Mouse (Mus musculus) heart, embryonic 13.5 days (tissue): ENCODE results near the gene Gm17651. TPM values are rescaled to one million over a fixed set of nuclear protein-coding genes. Genes with fewer than 3 reads are reported as not detected.

ENCODE experiments used
- ATAC-seq: fragments of 200-750 bp; cut with Nextera tagmentation; 2 replicates; pipeline ENCODE4 v1.8.0; 2017; ENCODE audit warnings: moderate TSS enrichment; ENCODE audit not compliant: insufficient number of reproducible peaks, low FRiP score, low TSS enrichment; ENCODE audit errors: extremely low read depth
- H3K27ac ChIP-seq: fragments of 300-500 bp; sonication (generic); replicated peaks from 2 replicates; pipeline ENCODE4 v1.5.1; 2015; ENCODE audit warnings: moderate library complexity, mild to moderate bottlenecking, inconsistent platforms
- H3K27me3 ChIP-seq: fragments of 300-500 bp; sonication (generic); replicated peaks from 2 replicates; pipeline ENCODE4 v1.6.1; 2015; ENCODE audit warnings: mild to moderate bottlenecking, inconsistent platforms
- H3K36me3 ChIP-seq: fragments of 300-500 bp; sonication (generic); 2 replicates; pipeline ENCODE4 v1.6.1; 2015; ENCODE audit warnings: mild to moderate bottlenecking, inconsistent platforms
- H3K4me1 ChIP-seq: fragments of 300-500 bp; sonication (generic); 2 replicates; pipeline ENCODE4 v1.6.1; 2015; ENCODE audit warnings: inconsistent platforms
- H3K4me2 ChIP-seq: fragments of 300-500 bp; sonication (generic); 2 replicates; pipeline ENCODE4 v1.6.1; 2015; ENCODE audit warnings: inconsistent platforms, mild to moderate bottlenecking, moderate library complexity
- H3K4me3 ChIP-seq: fragments of 300-500 bp; sonication (generic); 2 replicates; pipeline ENCODE4 v1.5.1; 2015; ENCODE audit warnings: moderate library complexity, mild to moderate bottlenecking, inconsistent platforms
- H3K9ac ChIP-seq: fragments of 300-500 bp; sonication (generic); 2 replicates; pipeline ENCODE4 v1.6.1; 2015; ENCODE audit warnings: inconsistent platforms, mild to moderate bottlenecking, moderate library complexity
- H3K9me3 ChIP-seq: fragments of 300-500 bp; sonication (generic); 2 replicates; pipeline ENCODE4 v1.6.1; 2016; ENCODE audit warnings: inconsistent platforms
- WGBS: fragments of 180-500 bp; shearing (Covaris S2); methylation state at CpG from one replicate; pipeline ENCODE4 v1.1.7; 2015; ENCODE audit warnings: mixed read lengths; 5-methylcytosine and 5-hydroxymethylcytosine counted together
- microRNA-seq: library from miRNA; unstranded; fragments of <30 nt; microRNA quantifications from one replicate; pipeline ENCODE4, GENCODE M21; 2016
- polyA plus RNA-seq: library from polyadenylated mRNA; unstranded; fragments of >200 nt; fragmentation: Nextera tagmentation; extraction: Ambion mirVana; gene quantifications from 2 replicates; pipeline ENCODE4 v1.2.1, GENCODE M21; 2015

The Gm17651 gene
- polyA plus RNA-seq, 1 experiment from 2014 or later, result not detected

DNA sequence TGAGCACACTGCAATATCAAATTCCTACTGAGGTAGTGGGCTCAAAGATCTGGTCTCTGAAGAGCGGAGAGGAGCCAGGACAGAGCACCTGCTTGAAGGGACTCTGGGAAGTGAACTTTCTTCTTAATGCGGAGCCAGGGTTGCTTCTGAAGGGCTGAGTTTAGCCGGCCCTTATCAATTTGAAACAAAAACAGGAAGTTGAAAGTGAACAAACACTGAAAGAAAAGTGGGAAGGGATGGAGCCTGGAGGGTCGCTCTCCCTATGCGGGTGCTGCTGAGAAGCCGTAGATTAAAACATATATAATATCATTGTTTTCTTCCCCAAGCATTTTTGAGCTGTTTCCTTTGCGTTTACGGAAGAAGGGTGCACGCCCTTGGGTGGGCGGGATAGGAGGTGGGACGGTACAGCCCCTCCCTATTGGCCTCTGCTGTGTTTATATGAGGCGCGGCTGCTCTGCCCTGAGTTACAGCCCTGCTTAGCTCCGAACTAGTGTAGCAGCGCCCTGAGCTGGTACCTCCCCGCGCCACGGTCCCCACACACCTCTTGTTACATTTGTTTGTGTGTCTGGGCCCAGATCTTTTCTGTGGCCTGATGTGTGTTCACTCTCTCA, 46.0 kb downstream of the Gm17651 start, which contains the start of gene Fmo5:
TSS of gene Fmo5 (plus strand) at position 414 of the 611 bp plus-strand sequence.
- peak; percentile 83; the same call in 1 of the 2 replicates for ATAC-seq
- Histone ChIP-seq H3K4me1 (peaks cover 10% of the 10 kb centered on the region), H3K27me3 (no peaks in the 10 kb centered on the region), H3K9me3 (no peaks in the 10 kb centered on the region), H3K4me3 (peak within 1 kb of the TSS; percentile 59), H3K4me2 (peak within 1 kb of the TSS; percentile 78), H3K9ac (peak within 1 kb of the TSS; percentile 76), H3K27ac (peak within 1 kb of the TSS; percentile 13; the same call in 1 of the 2 replicates), H3K36me3 (no peaks in the 10 kb centered on the region)
- WGBS, result 1% methylated on average over 18 of the region's 18 CpGs

DNA sequence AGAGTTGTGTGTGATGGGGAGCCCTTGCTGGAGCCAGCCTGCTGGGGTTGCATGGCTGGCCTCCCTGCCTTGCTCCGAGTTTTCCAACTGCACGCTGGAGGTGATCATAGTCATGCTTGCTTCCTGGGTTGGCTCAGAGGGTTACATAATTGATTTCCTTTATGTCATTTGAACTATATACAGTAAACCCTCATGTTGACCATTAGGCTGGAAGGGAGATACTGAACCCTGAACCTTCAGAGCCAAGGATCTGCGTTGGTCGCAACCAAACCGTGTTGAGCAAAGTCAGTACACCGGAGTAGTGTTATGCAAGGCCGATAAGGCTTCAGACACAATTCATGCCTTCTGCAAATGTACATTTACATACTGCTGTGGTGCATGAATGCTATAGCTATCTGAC, 46.6 kb downstream of the Gm17651 start:
- peak overlapping the region; percentile 78 for H3K4me2 ChIP-seq
- peak overlapping the region; percentile 13; the same call in 1 of the 2 replicates for H3K27ac ChIP-seq
- no peak for ATAC-seq
- H3K4me1 ChIP-seq, result peaks cover 10% of the 10 kb centered on the region
- peak overlapping the region; percentile 59 for H3K4me3 ChIP-seq
- WGBS, result 70% methylated on average over 7 of the region's 7 CpGs
- no peaks in the 10 kb centered on the region for H3K36me3 ChIP-seq
- peak overlapping the region; percentile 76; the same call in 1 of the 2 replicates for H3K9ac ChIP-seq
- no peaks in the 10 kb centered on the region for H3K27me3 ChIP-seq
- no peaks in the 10 kb centered on the region for H3K9me3 ChIP-seq

DNA sequence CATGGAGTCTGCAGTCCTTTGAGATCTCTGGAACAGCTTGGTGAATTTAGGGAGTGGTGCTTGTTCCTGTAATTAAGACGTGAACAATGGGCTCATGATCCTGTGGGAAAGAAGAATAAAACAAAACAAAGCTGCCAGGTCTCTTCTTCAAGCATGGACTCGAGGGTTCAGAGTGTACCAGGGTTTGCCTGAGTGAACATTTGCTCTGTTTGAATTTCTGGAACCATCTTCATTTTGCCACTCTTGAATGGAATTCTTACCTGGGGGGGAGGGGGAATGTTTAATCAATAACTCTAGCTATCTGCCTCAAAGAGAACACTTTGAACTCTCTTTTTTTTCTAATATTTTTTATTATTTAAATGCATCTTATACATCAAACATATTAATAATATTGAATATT, 49.9 kb downstream of the Gm17651 start:
- WGBS, result 47% methylated on average over 2 of the region's 2 CpGs
- no peak overlapping the region for H3K9ac ChIP-seq
- no peaks in the 10 kb centered on the region for H3K9me3 ChIP-seq
- no peaks in the 10 kb centered on the region for H3K27me3 ChIP-seq
- H3K4me1 ChIP-seq, result peaks cover 10% of the 10 kb centered on the region
- H3K4me3 ChIP-seq, result no peak overlapping the region
- no peak overlapping the region for H3K4me2 ChIP-seq
- H3K36me3 ChIP-seq, result no peaks in the 10 kb centered on the region
- H3K27ac ChIP-seq, result no peak overlapping the region
- no peak for ATAC-seq

Small RNA genes within 50 kb of the gene (microRNA-seq; reads per million reads assigned to microRNA genes)
- not detected for gene Mir7225

Other genes with a start within 250 kb of the Gm17651 start
- 14.1 and 15.1 TPM in 2 replicates for gene Chd1l, start 64.5 kb downstream of the Gm17651 start, polyA plus RNA-seq
- 3.2 and 4.4 TPM in 2 replicates for gene Fmo5, start 45.9 kb downstream of the Gm17651 start, polyA plus RNA-seq
- 14.1 and 15.4 TPM in 2 replicates for gene Prkab2, start 16.5 kb downstream of the Gm17651 start, polyA plus RNA-seq
- 68.2 and 74.9 TPM in 2 replicates for gene Pde4dip, start 214.0 kb upstream of the Gm17651 start, polyA plus RNA-seq
- 115 and 128 TPM in 2 replicates for gene Sec22b, start 226.5 kb upstream of the Gm17651 start, polyA plus RNA-seq